Mouse (Mus musculus): ENCODE measurements at regions not wholly inside any gene's neighbourhood (a gene's known extent, or its start where the extent isn't known, plus 50 kb on each side); places are given as distances from the start of the nearest gene placed in this dataset.
A peak's percentile ranks its signal among the peaks of the same experiment; 100 is the strongest.

DNA sequence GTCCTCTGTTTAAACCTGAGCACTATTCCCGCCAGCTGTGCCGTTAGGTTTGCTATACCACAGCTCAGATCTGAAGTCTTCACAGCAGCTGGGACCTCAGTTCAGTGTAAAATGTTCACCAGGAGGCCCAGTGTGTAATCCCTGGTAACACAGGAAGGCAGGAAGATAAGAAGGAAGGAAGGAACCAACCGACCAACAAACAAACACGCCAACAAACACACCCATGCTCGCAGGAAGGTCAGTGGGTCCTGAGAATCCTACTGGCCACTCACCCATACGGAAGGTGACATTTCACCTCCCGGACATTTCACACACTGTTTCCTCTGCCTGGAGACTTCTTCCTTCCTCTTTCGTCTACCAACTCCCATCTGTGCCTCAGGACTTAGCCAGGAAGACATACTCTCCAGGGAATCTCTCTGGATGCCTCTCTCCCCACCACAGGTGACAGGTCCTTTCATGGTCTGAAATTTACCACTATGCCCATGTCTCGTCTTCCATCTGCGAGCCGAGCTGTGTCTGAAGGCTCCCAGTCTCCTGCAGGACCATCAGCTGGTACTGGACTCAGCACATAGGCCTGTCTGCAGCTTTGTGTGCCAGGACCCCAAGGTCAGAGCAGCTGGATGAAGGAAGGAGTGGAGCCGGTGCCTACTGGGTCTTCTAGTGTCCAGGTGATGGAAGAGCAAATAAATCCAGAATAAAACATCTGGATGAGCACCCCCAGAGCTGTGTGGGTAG is 61.1 kb upstream of the Xpa start:
- no peak for DNase-seq (ENCODE audit: low spot score)

DNA sequence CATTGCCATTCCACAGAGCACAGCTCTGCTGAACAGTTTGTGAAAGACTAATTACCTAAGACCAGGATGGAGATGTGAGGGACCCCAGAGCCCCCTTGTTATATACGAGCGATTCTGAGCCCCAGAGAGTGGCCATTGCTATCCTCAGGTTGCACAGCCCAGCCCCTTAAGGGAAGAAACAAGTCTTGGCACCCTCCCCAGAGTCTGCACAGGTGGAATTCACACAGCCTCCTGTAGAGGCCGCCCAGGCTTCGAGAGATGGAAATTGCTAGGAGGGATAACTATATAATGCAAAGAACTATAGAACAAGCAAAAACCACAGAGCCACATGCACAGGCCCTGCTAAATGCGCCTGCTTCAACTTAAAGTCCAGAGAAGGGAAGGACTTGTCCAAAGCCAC is 62.7 kb upstream of the Xpa start:
- DNase-seq (ENCODE audit: low spot score): peak; percentile 42

DNA sequence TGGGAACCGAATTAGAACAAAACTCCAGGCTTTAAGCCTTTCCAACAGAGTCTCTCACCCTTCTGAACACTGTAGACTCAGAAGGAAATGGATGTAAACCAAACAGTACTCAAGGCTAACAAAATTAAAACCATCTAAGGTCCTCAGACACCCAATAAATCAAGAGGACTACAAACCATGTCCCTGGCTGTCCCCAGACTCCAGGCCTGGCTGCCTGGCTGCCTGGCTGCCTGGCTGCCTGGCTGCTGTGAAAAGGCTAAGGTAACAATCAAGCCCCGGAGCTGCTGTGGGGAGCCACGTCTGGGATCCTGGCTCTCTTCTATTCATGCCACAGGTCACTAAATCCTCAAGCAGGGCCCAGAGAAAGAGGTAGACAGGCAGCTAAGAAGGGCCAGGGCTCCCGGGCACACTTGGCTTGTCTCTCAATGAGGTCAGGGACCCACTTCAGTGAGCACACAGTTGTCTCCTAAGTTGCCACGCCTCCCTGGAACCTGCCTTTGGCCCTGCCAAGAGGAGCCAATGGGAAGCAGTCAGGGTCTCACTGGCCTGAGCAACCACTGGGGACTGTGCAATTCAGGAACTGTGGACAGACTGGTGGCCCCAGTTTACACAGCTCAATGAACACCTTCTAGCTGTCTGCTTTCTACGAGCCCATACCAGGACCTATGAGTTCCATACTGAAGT is 72.6 kb upstream of the Xpa start:
- DNase-seq (ENCODE audit: low spot score): no peak

DNA sequence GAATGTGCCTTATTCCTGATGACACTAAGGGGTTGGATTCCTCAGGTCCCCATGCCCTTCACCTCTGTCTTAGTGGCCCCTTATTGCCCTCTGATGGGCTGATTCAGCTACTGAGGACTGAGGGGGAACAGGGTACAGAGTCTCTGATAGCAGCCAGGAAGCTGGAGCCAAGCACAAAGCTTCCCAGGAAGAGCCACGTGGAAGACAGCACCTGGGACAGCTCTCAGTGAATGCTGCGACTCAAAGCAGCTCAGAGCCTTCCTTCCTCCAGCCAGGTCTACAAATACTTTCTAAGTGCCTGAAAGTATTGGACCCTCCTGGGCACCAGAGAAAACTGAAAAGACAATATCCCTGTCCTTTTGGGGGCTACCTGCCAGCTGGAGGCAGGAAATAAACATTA is 72.3 kb upstream of the Foxe1 start:
- DNase-seq (ENCODE audit: low spot score): no peak

DNA sequence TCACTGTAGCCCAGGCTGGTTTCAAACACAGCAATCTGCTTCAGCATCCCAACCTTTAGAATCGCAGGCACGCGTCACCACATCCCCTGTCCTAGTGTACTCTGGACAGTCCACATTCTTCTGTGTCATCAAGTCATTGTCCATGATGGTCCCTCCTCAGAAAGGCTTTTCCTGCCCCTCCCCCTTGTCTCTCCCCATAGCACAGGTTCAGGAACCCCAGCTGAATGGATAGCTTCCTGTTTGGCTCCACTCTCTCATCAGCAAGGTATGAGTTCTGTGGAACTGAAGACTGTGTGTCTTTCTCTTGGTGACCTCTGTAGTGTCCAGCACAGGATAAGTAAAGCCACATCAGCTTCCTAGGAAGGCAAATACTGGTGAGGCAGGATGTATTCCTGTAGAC is 67.6 kb upstream of the Foxe1 start:
- DNase-seq (ENCODE audit: low spot score): no peak

DNA sequence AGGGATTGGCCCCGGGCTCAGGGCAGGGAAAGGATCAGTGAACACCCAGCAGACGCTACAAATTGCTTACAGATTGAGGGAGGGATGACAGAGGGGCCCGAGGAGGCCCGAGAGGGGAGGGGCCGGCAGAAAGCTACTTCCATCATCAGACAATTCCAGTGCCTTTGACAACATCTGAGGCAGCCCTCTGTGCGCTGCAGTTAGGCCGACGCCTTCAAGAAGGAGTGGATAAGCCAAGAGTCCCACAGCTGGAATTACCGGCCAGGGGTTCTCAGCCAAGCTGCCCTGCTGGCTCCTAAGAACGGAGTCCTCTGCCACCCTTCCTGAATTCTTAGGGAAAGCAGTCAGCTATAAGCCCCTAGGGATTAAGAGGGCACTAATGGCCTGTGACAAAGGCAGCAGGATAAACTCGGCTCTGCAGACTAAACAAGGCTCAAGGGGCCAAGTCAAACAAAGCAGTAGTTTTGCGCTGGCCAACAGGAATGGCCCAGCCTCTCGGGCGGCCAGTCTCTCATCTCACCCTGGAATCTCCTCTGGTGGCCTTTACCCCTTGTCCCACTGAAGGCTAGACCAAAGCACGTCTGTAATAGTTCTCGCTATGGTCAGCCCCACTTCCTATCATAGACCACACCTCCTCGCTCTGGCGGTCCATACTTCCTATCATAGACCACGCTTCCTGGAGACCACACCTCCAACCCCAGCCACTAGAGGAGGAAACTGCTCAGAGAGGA is 66.4 kb upstream of the Foxe1 start:
- peak; percentile 29 for DNase-seq (ENCODE audit: low spot score)

DNA sequence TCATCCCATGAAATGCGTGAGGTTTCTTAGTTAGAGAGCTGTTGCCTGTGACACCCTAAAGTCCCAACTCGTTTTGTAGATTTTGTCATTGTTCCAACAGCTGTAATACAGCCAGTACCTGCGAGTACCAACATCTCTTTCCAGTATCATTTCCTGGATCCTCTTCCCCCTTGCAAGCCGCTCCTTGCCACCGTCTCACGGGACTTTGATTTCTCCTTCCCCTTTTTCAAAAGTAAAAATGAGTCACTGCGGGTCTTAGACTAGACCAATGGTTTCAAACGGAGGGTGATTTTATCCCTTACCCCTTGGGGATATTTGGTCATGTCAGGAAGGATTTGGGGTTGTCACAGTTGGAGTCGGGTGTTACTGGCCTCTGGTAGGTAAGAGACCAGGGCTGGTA is 56.5 kb upstream of the Foxe1 start:
- DNase-seq (ENCODE audit: low spot score): no peak

DNA sequence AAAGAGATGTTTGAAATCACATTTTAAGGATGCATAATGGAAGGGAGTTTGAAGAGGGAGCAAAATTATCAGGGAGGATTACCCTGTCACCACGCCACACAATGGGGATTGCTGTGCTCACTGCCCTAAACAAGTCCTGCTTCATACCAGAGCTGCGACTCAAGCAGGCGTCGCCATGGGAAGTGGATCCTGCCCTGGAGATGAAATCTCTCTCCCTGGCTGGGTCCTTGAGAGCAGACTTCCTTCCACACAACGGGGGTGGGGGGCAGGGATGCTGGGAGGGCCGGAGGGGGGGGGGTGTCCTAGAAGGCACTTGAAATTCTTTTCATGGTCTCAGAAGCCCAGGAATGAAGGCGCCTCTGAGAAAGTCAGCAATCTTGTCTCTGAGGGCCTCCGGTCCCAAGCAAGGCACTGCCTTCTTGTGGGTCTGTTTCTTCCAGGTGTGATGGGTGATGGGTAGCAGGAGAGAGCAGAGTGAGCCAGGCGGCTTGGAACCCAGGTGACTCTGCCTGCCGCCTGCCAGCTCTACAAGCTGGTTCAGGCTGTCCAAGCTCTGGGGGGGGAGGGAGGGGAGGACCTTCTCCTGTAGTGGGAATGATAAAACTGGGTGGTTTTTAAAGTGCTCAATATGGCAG is 51.7 kb upstream of the Foxe1 start:
- DNase-seq (ENCODE audit: low spot score): peak; percentile 30

Data from urinary bladder, postnatal 14 days (tissue).